Mouse (Mus musculus) myocyte (in vitro differentiated cells): ENCODE measurements at regions not wholly inside any gene's neighbourhood (a gene's known extent, or its start where the extent isn't known, plus 50 kb on each side); places are given as distances from the start of the nearest gene placed in this dataset.

Source experiments
- H3K27me3 ChIP-seq: one replicate; pipeline ENCODE4 v1.6.1; 2011; ENCODE audit not compliant: control insufficient read depth, insufficient read depth, insufficient read length
- H3K36me3 ChIP-seq: one replicate; pipeline ENCODE4 v1.6.1; 2011; ENCODE audit not compliant: control insufficient read depth, insufficient read depth
- H3K4me2 ChIP-seq: one replicate; pipeline ENCODE4 v1.6.1; 2011; ENCODE audit warnings: low read depth, control low read depth
- H3K4me3 ChIP-seq: one replicate; pipeline ENCODE4 v1.5.1; 2011; ENCODE audit warnings: mild to moderate bottlenecking, control low read depth, moderate library complexity
- H3K79me2 ChIP-seq: one replicate; pipeline ENCODE4 v1.6.1; 2011; ENCODE audit not compliant: control insufficient read depth, insufficient read depth
- H3ac ChIP-seq: one replicate; pipeline ENCODE4 v1.6.1; 2011; ENCODE audit not compliant: control insufficient read depth, insufficient read length
- CEBPB ChIP-seq: IDR thresholded peaks from 2 replicates; pipeline ENCODE4 v1.6.1; 2011; ENCODE audit warnings: mild to moderate bottlenecking, moderate library complexity; ENCODE audit not compliant: poor library complexity, insufficient read depth, severe bottlenecking
- E2F4 ChIP-seq: IDR thresholded peaks from one replicate; pipeline ENCODE4 v1.6.1; 2011; ENCODE audit warnings: mild to moderate bottlenecking, control low read depth, moderate library complexity; ENCODE audit not compliant: insufficient read depth
- MAX ChIP-seq: IDR thresholded peaks from one replicate; pipeline ENCODE4 v1.6.1; 2011; ENCODE audit warnings: low read depth, mild to moderate bottlenecking, control low read depth
- MYOD1 ChIP-seq, 3 experiments: IDR thresholded peaks; one replicate each; pipeline ENCODE4 v1.6.1; 2011; ENCODE audit warnings: control low read depth in 2 of 3, low read depth in 2 of 3, mild to moderate bottlenecking in 2 of 3, moderate library complexity in 1 of 3; ENCODE audit not compliant: insufficient read length in 2 of 3, control insufficient read depth in 1 of 3
- MYOG ChIP-seq, 3 experiments: IDR thresholded peaks; one replicate each; pipeline ENCODE4 v1.6.1; 2011; ENCODE audit warnings: control low read depth in 2 of 3, low read depth in 2 of 3, mild to moderate bottlenecking in 2 of 3; ENCODE audit not compliant: insufficient read length in 2 of 3, control insufficient read depth in 1 of 3, insufficient read depth in 1 of 3
- POLR2A ChIP-seq: IDR thresholded peaks from one replicate; pipeline ENCODE4 v1.6.1; 2011; ENCODE audit warnings: low read depth, mild to moderate bottlenecking, control low read depth, moderate library complexity; ENCODE audit not compliant: insufficient read length
- POLR2AphosphoS2 ChIP-seq: IDR thresholded peaks from one replicate; pipeline ENCODE4 v1.6.1; 2011; ENCODE audit warnings: low read depth, control low read depth; ENCODE audit not compliant: insufficient read length
- REST ChIP-seq: IDR thresholded peaks from one replicate; pipeline ENCODE4 v1.6.1; 2011; ENCODE audit warnings: mild to moderate bottlenecking, control low read depth, moderate library complexity; ENCODE audit not compliant: insufficient read depth, insufficient read length
- SRF ChIP-seq: IDR thresholded peaks from one replicate; pipeline ENCODE4 v1.6.1; 2011; ENCODE audit warnings: low read depth; ENCODE audit not compliant: control insufficient read depth, insufficient read length
- TCF12 ChIP-seq: IDR thresholded peaks from one replicate; pipeline ENCODE4 v1.6.1; 2011; ENCODE audit warnings: mild to moderate bottlenecking, control low read depth; ENCODE audit not compliant: poor library complexity, insufficient read depth, severe bottlenecking
- TCF3 ChIP-seq: IDR thresholded peaks from one replicate; pipeline ENCODE4 v1.6.1; 2011; ENCODE audit warnings: low read depth, control low read depth; ENCODE audit not compliant: insufficient read length
- USF1 ChIP-seq: IDR thresholded peaks from one replicate; pipeline ENCODE4 v1.6.1; 2011; ENCODE audit warnings: low read depth, mild to moderate bottlenecking, control low read depth, moderate library complexity

DNA sequence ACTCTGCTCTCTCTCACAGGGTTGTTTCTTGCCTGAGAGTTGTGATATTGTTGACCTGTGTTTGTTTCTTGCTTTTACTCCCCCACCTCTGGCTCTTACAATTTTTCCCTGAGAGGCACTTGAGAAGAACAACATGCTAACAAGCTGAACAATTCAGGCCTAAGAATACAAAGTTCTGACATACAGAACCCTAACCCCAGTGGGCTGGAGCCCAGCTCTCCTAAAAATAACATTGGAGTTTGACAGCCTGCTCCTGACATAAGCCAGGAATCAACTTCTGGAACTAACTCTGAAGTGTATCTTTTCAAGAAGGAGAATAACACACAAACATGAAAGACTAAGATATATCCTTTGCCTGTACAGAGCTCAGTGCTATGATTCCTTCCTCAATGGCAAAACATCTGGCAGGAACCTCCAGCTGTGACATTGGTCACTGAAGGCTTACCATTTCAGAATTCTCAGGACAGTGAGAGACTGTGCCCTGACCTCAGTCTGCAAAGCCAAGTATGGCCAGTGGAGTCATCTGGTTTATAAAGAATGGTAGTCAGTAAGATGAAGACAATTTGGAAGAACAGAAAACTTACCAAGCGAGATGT is 347.3 kb upstream of the Arrdc3 start:
- no peak overlapping the region for H3K4me3 ChIP-seq
- H3K4me2 ChIP-seq, result no peak overlapping the region
- TF ChIP-seq USF1 (no peak), SRF (no peak), MYOG (IDR thresholded peaks at IDR 0.05; ENCODE audit: control insufficient read depth in 1 of 3, insufficient read depth in 1 of 3, insufficient read length in 2 of 3, low read depth in 2 of 3) (no peak), POLR2A (no peak), REST (no peak), MYOD1 (IDR thresholded peaks at IDR 0.05; ENCODE audit: control insufficient read depth in 1 of 3, insufficient read length in 2 of 3, low read depth in 2 of 3) (no peak), MAX (no peak), POLR2AphosphoS2 (no peak), E2F4 (no peak)
- no peaks in the 10 kb centered on the region for H3K27me3 ChIP-seq
- no peaks in the 10 kb centered on the region for H3K36me3 ChIP-seq
- H3K79me2 ChIP-seq, result no peaks in the 10 kb centered on the region
- H3ac ChIP-seq, result no peak overlapping the region

DNA sequence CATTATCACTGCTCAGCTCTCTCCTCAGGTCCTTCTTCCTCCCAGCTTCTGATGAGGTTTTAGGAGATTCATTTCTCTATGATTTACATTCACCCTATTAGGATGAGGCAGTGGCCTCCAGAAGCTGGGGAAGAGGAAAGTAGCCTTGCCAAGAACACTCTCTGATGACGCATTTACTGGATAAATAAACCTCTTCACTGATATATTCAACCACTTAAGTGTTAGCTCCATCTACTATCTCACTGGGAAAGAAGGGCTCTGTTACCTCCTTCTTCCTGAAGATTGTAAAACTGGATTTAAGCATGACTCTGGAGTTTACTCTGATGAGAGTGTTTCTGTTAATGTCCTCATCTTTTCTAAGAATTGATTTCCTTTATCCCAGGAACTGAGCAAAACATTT is 338.2 kb upstream of the Arrdc3 start:
- H3K4me3 ChIP-seq, result no peak overlapping the region
- peak overlapping the region; percentile 1 for H3K4me2 ChIP-seq
- no peak for TF ChIP-seq MAX
- no peak for TF ChIP-seq POLR2AphosphoS2
- TF ChIP-seq POLR2A, result no peak
- TF ChIP-seq MYOD1 (IDR thresholded peaks at IDR 0.05; ENCODE audit: control insufficient read depth in 1 of 3, insufficient read length in 2 of 3, low read depth in 2 of 3), result no peak
- no peak for TF ChIP-seq REST
- TF ChIP-seq SRF, result no peak
- TF ChIP-seq TCF12, result no peak
- no peak for TF ChIP-seq E2F4
- TF ChIP-seq USF1, result no peak
- TF ChIP-seq MYOG (IDR thresholded peaks at IDR 0.05; ENCODE audit: control insufficient read depth in 1 of 3, insufficient read depth in 1 of 3, insufficient read length in 2 of 3, low read depth in 2 of 3), result no peak
- no peak for TF ChIP-seq TCF3
- TF ChIP-seq CEBPB, result no peak
- H3K27me3 ChIP-seq, result no peaks in the 10 kb centered on the region
- H3K79me2 ChIP-seq, result no peaks in the 10 kb centered on the region
- H3ac ChIP-seq, result no peak overlapping the region
- H3K36me3 ChIP-seq, result no peaks in the 10 kb centered on the region

DNA sequence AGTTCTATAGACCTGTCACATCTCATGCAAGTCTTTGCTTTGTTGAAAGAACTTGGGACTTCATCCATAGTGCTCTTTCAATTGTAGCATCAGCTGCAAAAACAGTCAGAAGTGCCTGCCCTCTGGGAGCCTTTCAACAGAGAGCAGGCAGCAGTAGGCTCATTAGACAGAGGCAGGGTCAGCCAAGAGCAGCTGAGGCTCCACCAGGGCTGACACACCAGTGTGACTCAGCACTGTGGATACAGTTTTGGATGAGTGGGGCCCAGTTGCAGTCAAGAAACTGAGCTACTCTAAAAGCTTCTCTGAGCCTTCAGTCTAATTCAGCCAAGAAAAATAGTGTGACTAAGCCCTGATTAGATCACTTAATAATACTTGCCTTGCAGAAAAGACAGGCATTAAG is 326.0 kb upstream of the Arrdc3 start:
- TF ChIP-seq E2F4, result no peak
- TF ChIP-seq CEBPB, result no peak
- TF ChIP-seq SRF, result peak; percentile 14
- peak; percentile 10 to 89 (median 67) for TF ChIP-seq MYOD1 (IDR thresholded peaks at IDR 0.05; ENCODE audit: control insufficient read depth in 1 of 3, insufficient read length in 2 of 3, low read depth in 2 of 3)
- no peak for TF ChIP-seq TCF3
- no peak for TF ChIP-seq MAX
- no peak for TF ChIP-seq TCF12
- TF ChIP-seq MYOG (IDR thresholded peaks at IDR 0.05; ENCODE audit: control insufficient read depth in 1 of 3, insufficient read depth in 1 of 3, insufficient read length in 2 of 3, low read depth in 2 of 3), result peak in 2 of 3 experiments; percentile 30 to 73
- TF ChIP-seq POLR2A, result no peak
- no peak for TF ChIP-seq REST
- TF ChIP-seq USF1, result no peak
- TF ChIP-seq POLR2AphosphoS2, result no peak
- Histone ChIP-seq H3K27me3 (no peaks in the 10 kb centered on the region), H3K36me3 (no peaks in the 10 kb centered on the region), H3K4me3 (no peak overlapping the region), H3K79me2 (no peaks in the 10 kb centered on the region), H3K4me2 (peak overlapping the region; percentile 37), H3ac (no peak overlapping the region)
